Mouse (Mus musculus) embryo, embryonic 10 days (tissue): ENCODE results near the gene Gm2a.
A peak's percentile ranks its signal among the peaks of the same experiment; 100 is the strongest.
"Not testable (repeated sequence)": the region's sequence is repeated elsewhere in the genome, so short reads cannot be mapped to it uniquely, and the experiment has no call there.

Experiments
- DNase-seq: peaks from one replicate; pipeline ENCODE4 v3.0.0-alpha.2; 2015; ENCODE audit warnings: low spot score

Gm2a gene

DNA sequence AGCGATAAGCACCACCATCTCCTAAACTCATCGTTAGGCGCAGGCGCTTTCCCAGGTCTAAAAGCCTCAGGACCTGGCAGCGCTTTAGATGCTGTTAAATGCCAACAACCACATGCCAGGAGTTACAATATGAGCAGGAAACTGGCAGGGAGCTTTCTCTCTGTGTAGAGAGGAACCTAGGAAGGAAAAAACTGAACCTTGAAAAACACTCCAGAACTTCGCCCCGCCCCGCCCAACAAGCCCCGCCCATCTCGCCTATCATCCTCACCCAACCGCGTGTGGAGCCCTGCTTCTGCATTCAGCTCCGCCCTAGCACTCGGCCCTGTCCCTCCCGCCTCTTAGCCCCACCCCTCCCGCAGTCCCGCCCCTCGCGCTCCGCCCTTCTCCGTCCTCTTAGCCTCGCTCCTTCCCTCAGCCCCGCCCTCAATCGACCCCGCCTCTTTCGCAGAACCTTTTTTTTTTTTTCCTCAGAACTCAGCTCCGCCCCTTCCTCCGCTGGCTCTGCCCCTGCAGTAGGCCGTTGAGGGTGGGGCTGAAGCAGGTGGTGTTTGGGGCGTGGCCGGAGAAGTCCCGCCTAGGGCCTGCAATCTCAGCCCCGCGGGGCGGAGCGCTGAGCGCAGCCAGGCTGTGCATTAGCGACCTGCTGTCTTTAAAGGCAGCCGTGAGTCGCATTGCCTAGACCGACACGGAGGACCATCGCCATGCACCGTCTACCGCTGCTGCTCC lies at the start of gene Gm2a:
TSS of gene Gm2a (plus strand) at position 653 of the 726 bp plus-strand sequence.
- peak; percentile 95 for DNase-seq

- DNase-seq, result no peak
Measured at GRCm38 (mm10) chr11:55050837-55051510, 46.9 kb upstream of the Gm2a start.

- DNase-seq, result no peak
Measured at GRCm38 (mm10) chr11:55057511-55057910, 40.4 kb upstream of the Gm2a start.

GRCm38 (mm10) chr11:55060802-55061201 lies 37.1 kb upstream of the Gm2a start:
- DNase-seq, result no peak

- peak; percentile 17 for DNase-seq
Measured at GRCm38 (mm10) chr11:55062856-55063255, 35.1 kb upstream of the Gm2a start.

DNA sequence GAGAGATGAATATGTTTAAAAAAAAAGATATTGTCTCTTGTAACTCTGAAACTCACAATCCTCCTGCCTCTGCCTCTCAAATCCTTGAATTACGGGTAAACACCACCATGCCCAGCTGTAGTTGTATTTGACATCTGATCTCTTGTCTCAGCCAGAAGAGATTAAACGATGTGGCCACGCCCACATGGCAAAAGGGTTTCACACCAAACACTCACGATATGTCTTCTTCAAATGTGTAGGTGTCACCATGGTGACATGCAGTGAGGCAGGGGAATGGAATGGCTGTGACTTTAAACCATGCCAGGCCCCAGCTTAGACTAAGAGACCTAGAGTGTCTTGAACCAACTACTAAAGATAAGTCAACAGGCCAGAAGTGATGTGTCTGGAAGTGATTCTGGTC lies 31.0 kb upstream of the Gm2a start:
- no peak for DNase-seq

GRCm38 (mm10) chr11:55069023-55069422 lies 28.9 kb upstream of the Gm2a start:
- DNase-seq, result peak; percentile 11

- no peak for DNase-seq
Measured at GRCm38 (mm10) chr11:55071344-55071743, 26.6 kb upstream of the Gm2a start.

GRCm38 (mm10) chr11:55072467-55072866 lies 25.4 kb upstream of the Gm2a start:
- no peak for DNase-seq

DNA sequence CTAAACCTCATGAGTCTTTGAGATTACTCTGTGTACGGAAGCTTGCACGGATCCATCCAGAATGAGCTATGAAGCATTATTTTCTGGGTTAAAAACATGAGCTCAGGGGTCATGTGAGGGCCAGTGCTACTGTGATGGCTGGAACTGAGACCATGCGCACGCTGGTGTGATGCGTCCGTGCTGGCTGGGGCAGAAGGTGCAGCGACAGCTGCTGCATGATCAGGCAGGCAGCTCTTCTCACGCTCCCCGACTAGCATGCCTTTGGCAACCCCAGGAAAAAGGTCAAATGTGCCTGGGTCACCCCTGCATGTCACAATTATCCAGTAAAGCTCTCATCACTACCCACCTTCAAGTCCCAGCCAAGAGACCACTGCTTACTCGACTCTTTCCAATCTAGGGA lies 24.7 kb upstream of the Gm2a start:
- DNase-seq, result no peak

DNA sequence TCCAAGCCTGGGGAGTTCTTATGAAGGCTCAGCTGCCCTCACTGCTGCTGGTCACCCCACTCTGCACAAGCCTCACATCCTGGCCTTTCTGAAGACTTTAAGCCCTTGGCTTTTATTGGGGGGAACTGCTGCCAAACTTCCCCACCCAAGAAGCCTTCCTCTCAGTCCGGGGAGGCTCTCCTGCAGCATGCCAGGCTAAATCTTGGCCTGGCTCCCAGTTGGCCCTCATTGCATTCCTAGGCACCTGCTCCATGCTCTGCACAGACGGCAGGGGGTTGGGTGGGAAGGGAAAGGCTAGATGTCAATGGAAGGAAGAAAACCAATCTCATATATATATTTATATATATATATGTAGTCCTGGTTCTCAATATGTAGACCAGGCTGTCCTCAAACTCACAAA lies 22.3 kb upstream of the Gm2a start:
- no peak for DNase-seq

GRCm38 (mm10) chr11:55076234-55076633 lies 21.7 kb upstream of the Gm2a start:
- no peak for DNase-seq

GRCm38 (mm10) chr11:55077331-55078231 lies 20.3 kb upstream of the Gm2a start, which contains the start of gene Ccdc69:
Ccdc69 (minus strand) TSS chr11:55078131.
- DNase-seq, result peak; percentile 68

- no peak for DNase-seq
Measured at GRCm38 (mm10) chr11:55078502-55078901, 19.4 kb upstream of the Gm2a start.

DNA sequence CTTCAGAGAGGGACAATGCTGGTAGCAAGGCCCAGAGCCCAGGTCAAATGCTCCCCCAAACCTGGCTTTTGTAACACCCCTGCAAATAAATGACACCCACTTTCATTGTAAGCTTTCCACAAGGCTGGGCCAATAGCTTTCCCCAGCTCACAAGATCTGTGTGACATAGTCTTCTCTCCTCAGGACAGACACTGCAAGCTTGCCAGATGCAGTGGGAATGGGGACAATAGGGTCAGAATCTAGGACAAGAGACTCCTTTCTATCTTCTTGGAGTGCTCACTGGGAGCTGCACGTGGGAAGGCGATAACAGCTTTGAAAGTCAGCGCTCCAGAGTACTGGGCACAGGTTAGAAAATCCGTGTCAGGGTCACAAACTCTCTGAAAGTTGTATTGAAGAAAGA lies 18.7 kb upstream of the Gm2a start:
- DNase-seq, result no peak

- DNase-seq, result no peak
Measured at GRCm38 (mm10) chr11:55081206-55081605, 16.7 kb upstream of the Gm2a start.

DNA sequence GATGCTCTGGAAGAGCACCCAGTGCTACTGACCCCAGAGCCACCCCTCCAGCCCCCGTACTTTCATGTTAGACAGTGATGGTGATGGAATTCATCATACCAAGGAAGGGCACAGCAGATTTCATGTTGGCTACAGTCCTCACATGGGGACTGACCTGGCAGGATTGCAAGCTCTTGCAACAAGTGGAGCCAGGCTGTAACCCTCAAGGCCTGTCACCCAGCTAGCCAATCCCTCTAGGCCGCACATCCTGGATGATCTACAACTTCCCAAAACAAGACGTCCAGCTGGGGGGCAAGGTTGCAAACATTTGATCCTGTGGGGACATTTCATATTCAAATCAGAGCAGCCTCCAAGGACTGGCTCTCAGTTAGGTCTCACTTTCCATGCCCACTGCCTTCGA lies 13.3 kb upstream of the Gm2a start:
- no peak for DNase-seq

- DNase-seq, result no peak
Measured at GRCm38 (mm10) chr11:55085396-55085795, 12.5 kb upstream of the Gm2a start.

GRCm38 (mm10) chr11:55087006-55087405 lies 10.9 kb upstream of the Gm2a start:
- DNase-seq, result peak; percentile 87

GRCm38 (mm10) chr11:55089892-55090291 lies 8.0 kb upstream of the Gm2a start:
- DNase-seq, result no peak

DNA sequence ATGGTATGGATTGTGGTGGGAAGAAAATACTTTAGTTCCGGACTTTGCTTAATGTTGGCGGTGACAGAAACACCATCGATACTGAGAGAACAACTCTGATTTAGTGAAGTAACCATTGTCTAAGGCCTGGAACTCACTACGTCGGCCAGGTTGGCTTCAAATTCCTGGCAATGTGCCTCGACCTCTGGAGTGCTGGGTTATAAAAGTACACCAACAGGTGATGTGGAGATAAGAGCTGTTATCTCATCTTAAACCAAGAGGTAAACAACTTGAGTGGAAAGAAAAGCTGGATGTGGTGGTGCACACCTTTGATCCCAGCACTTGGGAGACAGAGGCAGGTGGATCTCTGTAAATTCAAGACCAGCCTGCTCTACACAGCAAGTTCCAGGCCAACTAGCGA lies 4.8 kb upstream of the Gm2a start:
- no peak for DNase-seq

DNA sequence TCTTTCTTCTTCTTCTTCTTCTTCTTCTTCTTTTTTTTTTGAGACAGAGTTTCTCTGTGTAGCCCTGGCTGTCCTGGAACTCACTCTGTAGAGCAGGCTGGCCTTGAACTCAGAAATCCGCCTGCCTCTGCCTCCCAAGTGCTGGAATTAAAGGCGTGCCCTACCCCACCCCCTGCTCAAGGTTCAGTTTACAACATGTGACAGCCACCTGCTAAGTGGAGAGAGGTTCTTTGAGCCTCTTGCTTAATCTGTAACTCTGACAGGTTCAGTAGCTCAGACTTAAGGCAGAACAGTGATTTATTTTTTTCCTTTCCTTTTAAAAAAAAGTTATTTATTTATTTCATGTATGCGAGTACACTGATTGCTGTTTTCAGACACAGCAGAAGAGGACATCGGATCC lies 1.6 kb upstream of the Gm2a start:
- not testable (repeated sequence) for DNase-seq
